Mouse (Mus musculus) erythroblast, embryonic 14.5 days (primary cell): ENCODE measurements around the gene Rxrg.

Source experiments
- GATA1 ChIP-seq: IDR thresholded peaks from 2 replicates; pipeline ENCODE4 v1.6.1; 2012; ENCODE audit warnings: low read length, inconsistent platforms, mixed read lengths
- TAL1 ChIP-seq: IDR thresholded peaks from 3 replicates; pipeline ENCODE4 v1.6.1; 2012; ENCODE audit warnings: low read length, inconsistent platforms, mixed read lengths

DNA sequence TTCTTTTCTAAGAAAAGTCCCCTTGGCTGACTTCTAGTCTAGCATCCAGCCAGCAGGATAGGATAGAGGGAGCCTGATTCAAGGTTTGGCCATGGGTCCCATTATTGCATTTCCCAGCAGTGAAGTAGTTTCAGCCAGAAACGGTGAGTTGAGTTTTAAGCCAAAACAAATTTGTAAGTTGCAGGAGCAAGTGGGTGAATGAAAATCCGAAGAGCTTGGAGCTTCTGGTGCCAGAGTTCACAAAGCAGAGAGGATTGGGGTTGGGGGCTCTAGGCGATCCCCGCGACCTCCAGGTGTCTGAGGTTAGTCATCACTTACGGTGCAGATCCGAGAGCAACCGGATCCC lies 89.8 kb downstream of the Rxrg start:
- no peak for TF ChIP-seq GATA1
- no peak for TF ChIP-seq TAL1
